Mouse (Mus musculus) liver, embryonic 16.5 days (tissue): ENCODE measurements around the gene Olfr1124. TPM values are rescaled to one million over a fixed set of nuclear protein-coding genes. Genes with fewer than 3 reads are reported as not detected.
"Not testable (repeated sequence)": the region's sequence is repeated elsewhere in the genome, so short reads cannot be mapped to it uniquely, and the experiment has no call there.

Source experiments
- ATAC-seq: fragments of 200-750 bp; cut with Nextera tagmentation; 2 replicates; pipeline ENCODE4 v1.8.0; 2017; ENCODE audit warnings: low read depth, mild to moderate bottlenecking, moderate number of reproducible peaks, moderate library complexity
- H3K27ac ChIP-seq: fragments of 300-500 bp; sonication (generic); 2 replicates; pipeline ENCODE4 v1.5.1; 2014; ENCODE audit warnings: mild to moderate bottlenecking, low read length
- H3K27me3 ChIP-seq: fragments of 300-500 bp; sonication (generic); 2 replicates; pipeline ENCODE4 v1.6.1; 2014; ENCODE audit warnings: low read depth, low read length, mixed read lengths; ENCODE audit not compliant: control insufficient read depth, insufficient read depth
- H3K36me3 ChIP-seq: fragments of 300-500 bp; sonication (generic); 2 replicates; pipeline ENCODE4 v1.6.1; 2014; ENCODE audit warnings: mild to moderate bottlenecking; ENCODE audit not compliant: control insufficient read depth, insufficient read depth
- H3K4me1 ChIP-seq: fragments of 300-500 bp; sonication (generic); 2 replicates; pipeline ENCODE4 v1.6.1; 2014; ENCODE audit warnings: low read depth, low read length, mixed read lengths; ENCODE audit not compliant: control insufficient read depth
- H3K4me2 ChIP-seq: fragments of 300-500 bp; sonication (generic); 2 replicates; pipeline ENCODE4 v1.6.1; 2014; ENCODE audit warnings: low read depth, low read length, mixed read lengths
- H3K4me3 ChIP-seq: fragments of 300-500 bp; sonication (generic); 2 replicates; pipeline ENCODE4 v1.5.1; 2014; ENCODE audit warnings: low read depth, mild to moderate bottlenecking, low read length
- H3K9ac ChIP-seq: fragments of 300-500 bp; sonication (generic); 2 replicates; pipeline ENCODE4 v1.6.1; 2014; ENCODE audit warnings: low read depth, low read length
- H3K9me3 ChIP-seq: fragments of 300-500 bp; sonication (generic); replicated peaks from 2 replicates; pipeline ENCODE4 v1.6.1; 2016; ENCODE audit warnings: low read length; ENCODE audit not compliant: control insufficient read depth
- WGBS: fragments of 180-500 bp; shearing (Covaris S2); extraction: QIAGEN DNeasy Blood & Tissue Kit; methylation state at CpG from one replicate; pipeline ENCODE4 v1.1.7; 2014; ENCODE audit not compliant: insufficient replicate concordance; 5-methylcytosine and 5-hydroxymethylcytosine counted together
- polyA plus RNA-seq: library from polyadenylated mRNA; unstranded; fragments of >200 nt; fragmentation: Nextera tagmentation; extraction: Ambion mirVana; gene quantifications from 2 replicates; pipeline ENCODE4 v1.2.1, GENCODE M21; 2015

Olfr1124 gene
- not detected in 2 replicates for polyA plus RNA-seq

- H3K9ac ChIP-seq: no peak within 1 kb of the TSS
- H3K27ac ChIP-seq: no peak within 1 kb of the TSS
- no peak within 1 kb of the TSS for H3K4me3 ChIP-seq
- no peaks in the 10 kb centered on the region for H3K9me3 ChIP-seq
- no peaks in the 10 kb centered on the region for H3K4me1 ChIP-seq
- no peaks in the 10 kb centered on the region for H3K36me3 ChIP-seq
- H3K4me2 ChIP-seq: no peak within 1 kb of the TSS
- no peak for ATAC-seq
- WGBS: 64% methylated on average over 1 of the region's 1 CpGs
- no peaks in the 10 kb centered on the region for H3K27me3 ChIP-seq
These were observed at the start of gene Olfr1124 for GRCm38 (mm10) chr2:87429975-87430374. TSS of gene Olfr1124 (plus strand) at chr2:87430275.

- no peaks in the 10 kb centered on the region for H3K27me3 ChIP-seq
- H3K4me3 ChIP-seq: no peak overlapping the region
- WGBS: 56% methylated on average over 2 of the region's 2 CpGs
These were observed 46.1 kb upstream of the Olfr1124 start for GRCm38 (mm10) chr2:87383935-87384334.

GRCm38 (mm10) chr2:87385549-87385948 is 44.5 kb upstream of the Olfr1124 start, which contains the start of gene Olfr1122:
TSS of gene Olfr1122 (plus strand) at chr2:87385849.
- Histone ChIP-seq H3K27me3 (no peaks in the 10 kb centered on the region), H3K4me3 (no peak within 1 kb of the TSS), H3K4me1 (no peaks in the 10 kb centered on the region), H3K9me3 (no peaks in the 10 kb centered on the region), H3K9ac (no peak within 1 kb of the TSS), H3K4me2 (no peak within 1 kb of the TSS), H3K36me3 (no peaks in the 10 kb centered on the region), H3K27ac (no peak within 1 kb of the TSS)
- WGBS: 63% methylated on average over 2 of the region's 2 CpGs
- no peak for ATAC-seq

More at GRCm38 (mm10) chr2:87383935-87384334, 46.1 kb upstream of the Olfr1124 start:
- no peak for ATAC-seq
- H3K9ac ChIP-seq: no peak overlapping the region
- no peak overlapping the region for H3K4me2 ChIP-seq
- H3K27ac ChIP-seq: no peak overlapping the region
- no peaks in the 10 kb centered on the region for H3K4me1 ChIP-seq
- H3K9me3 ChIP-seq: no peaks in the 10 kb centered on the region
- no peaks in the 10 kb centered on the region for H3K36me3 ChIP-seq

GRCm38 (mm10) chr2:87393605-87394004 is 36.5 kb upstream of the Olfr1124 start:
- not testable (repeated sequence) for ATAC-seq, H3K4me3 ChIP-seq, H3K36me3 ChIP-seq, H3K27ac ChIP-seq, H3K4me1 ChIP-seq, H3K9ac ChIP-seq, H3K4me2 ChIP-seq, H3K27me3 ChIP-seq, H3K9me3 ChIP-seq
- 72% methylated on average over 5 of the region's 5 CpGs for WGBS

GRCm38 (mm10) chr2:87394686-87395085 is 35.4 kb upstream of the Olfr1124 start:
- not testable (repeated sequence) for H3K36me3 ChIP-seq, H3K9ac ChIP-seq, ATAC-seq, H3K27me3 ChIP-seq, H3K9me3 ChIP-seq, H3K27ac ChIP-seq, H3K4me2 ChIP-seq, H3K4me3 ChIP-seq, H3K4me1 ChIP-seq
- 67% methylated on average over 7 of the region's 7 CpGs for WGBS

GRCm38 (mm10) chr2:87416335-87416734 is 13.7 kb upstream of the Olfr1124 start, which contains the start of gene Olfr1123:
TSS of gene Olfr1123 (plus strand) at chr2:87416635.
- no peaks in the 10 kb centered on the region for H3K4me1 ChIP-seq
- no peak within 1 kb of the TSS for H3K4me2 ChIP-seq
- no peak within 1 kb of the TSS for H3K27ac ChIP-seq
- no peaks in the 10 kb centered on the region for H3K27me3 ChIP-seq
- H3K36me3 ChIP-seq: no peaks in the 10 kb centered on the region
- H3K4me3 ChIP-seq: no peak within 1 kb of the TSS
- H3K9ac ChIP-seq: no peak within 1 kb of the TSS
- 80% methylated on average over 1 of the region's 1 CpGs for WGBS
- no peak for ATAC-seq
- H3K9me3 ChIP-seq: no peaks in the 10 kb centered on the region

- H3K4me1 ChIP-seq: no peaks in the 10 kb centered on the region
- no peak overlapping the region for H3K4me2 ChIP-seq
- no peak overlapping the region for H3K4me3 ChIP-seq
- 76% methylated on average over 16 of the region's 16 CpGs for WGBS
- no peaks in the 10 kb centered on the region for H3K36me3 ChIP-seq
- H3K9ac ChIP-seq: no peak overlapping the region
- H3K27me3 ChIP-seq: no peaks in the 10 kb centered on the region
- ATAC-seq: no peak
- no peaks in the 10 kb centered on the region for H3K9me3 ChIP-seq
- no peak overlapping the region for H3K27ac ChIP-seq
These were observed 7.7 kb downstream of the Olfr1124 start for GRCm38 (mm10) chr2:87437731-87438130.

GRCm38 (mm10) chr2:87453662-87454061 is 23.6 kb downstream of the Olfr1124 start, which contains the start of gene Olfr1126:
TSS of gene Olfr1126 (plus strand) at chr2:87453962.
- Histone ChIP-seq H3K4me3 (no peak within 1 kb of the TSS), H3K9me3 (no peaks in the 10 kb centered on the region), H3K9ac (no peak within 1 kb of the TSS), H3K36me3 (no peaks in the 10 kb centered on the region), H3K27ac (no peak within 1 kb of the TSS), H3K4me2 (no peak within 1 kb of the TSS), H3K27me3 (no peaks in the 10 kb centered on the region), H3K4me1 (no peaks in the 10 kb centered on the region)
- ATAC-seq: no peak

- 63% methylated on average over 4 of the region's 4 CpGs for WGBS
- no peak overlapping the region for H3K27ac ChIP-seq
- no peak overlapping the region for H3K9ac ChIP-seq
- no peak overlapping the region for H3K4me3 ChIP-seq
- no peak for ATAC-seq
- no peaks in the 10 kb centered on the region for H3K4me1 ChIP-seq
- H3K4me2 ChIP-seq: no peak overlapping the region
- H3K9me3 ChIP-seq: no peaks in the 10 kb centered on the region; the same call in 1 of the 2 replicates
- H3K36me3 ChIP-seq: no peaks in the 10 kb centered on the region
- no peaks in the 10 kb centered on the region for H3K27me3 ChIP-seq
These were observed 31.7 kb downstream of the Olfr1124 start for GRCm38 (mm10) chr2:87461769-87462168.
